Mouse (Mus musculus) thymus, adult 18-20 months (tissue): ENCODE measurements at regions not wholly inside any gene's neighbourhood (a gene's known extent, or its start where the extent isn't known, plus 50 kb on each side); places are given as distances from the start of the nearest gene placed in this dataset.

Source experiments
- DNase-seq, 2 experiments: peaks; one replicate each; pipeline ENCODE4 v3.0.0; 2022; ENCODE audit warnings: mixed read lengths in 2 of 2

GRCm38 (mm10) chr13:112131191-112131590 lies 157.1 kb upstream of the Ankrd55 start:
- no peak for DNase-seq

GRCm38 (mm10) chr13:112133736-112134135 lies 154.5 kb upstream of the Ankrd55 start:
- no peak for DNase-seq

GRCm38 (mm10) chr13:112134701-112135100 lies 153.6 kb upstream of the Ankrd55 start:
- DNase-seq = no peak

- no peak for DNase-seq
Measured at GRCm38 (mm10) chr13:112135777-112136176, 152.5 kb upstream of the Ankrd55 start.

- DNase-seq = no peak
Measured at GRCm38 (mm10) chr13:112136850-112137249, 151.4 kb upstream of the Ankrd55 start.

GRCm38 (mm10) chr13:112140871-112141270 lies 147.4 kb upstream of the Ankrd55 start:
- no peak for DNase-seq

GRCm38 (mm10) chr13:112144393-112145348 lies 143.6 kb upstream of the Ankrd55 start:
- no peak for DNase-seq

- no peak for DNase-seq
Measured at GRCm38 (mm10) chr13:112152614-112153550, 135.4 kb upstream of the Ankrd55 start.

- no peak for DNase-seq
Measured at GRCm38 (mm10) chr13:112153681-112154127, 134.5 kb upstream of the Ankrd55 start.

- DNase-seq = no peak
Measured at GRCm38 (mm10) chr13:112159430-112160172, 128.7 kb upstream of the Ankrd55 start.

- DNase-seq = no peak
Measured at GRCm38 (mm10) chr13:112160173-112160641, 128.0 kb upstream of the Ankrd55 start.

GRCm38 (mm10) chr13:112160726-112161125 lies 127.5 kb upstream of the Ankrd55 start:
- no peak for DNase-seq

GRCm38 (mm10) chr13:112161886-112162285 lies 126.4 kb upstream of the Ankrd55 start:
- no peak for DNase-seq

- no peak for DNase-seq
Measured at GRCm38 (mm10) chr13:112165921-112166320, 122.3 kb upstream of the Ankrd55 start.

- no peak for DNase-seq
Measured at GRCm38 (mm10) chr13:112166338-112166802, 121.9 kb upstream of the Ankrd55 start.

GRCm38 (mm10) chr13:112168468-112168867 lies 119.8 kb upstream of the Ankrd55 start:
- no peak for DNase-seq

- no peak for DNase-seq
Measured at GRCm38 (mm10) chr13:112170872-112171271, 117.4 kb upstream of the Ankrd55 start.

GRCm38 (mm10) chr13:112171940-112172715 lies 116.1 kb upstream of the Ankrd55 start:
- DNase-seq = no peak

GRCm38 (mm10) chr13:112173973-112174372 lies 114.3 kb upstream of the Ankrd55 start:
- DNase-seq = no peak

- DNase-seq = no peak
Measured at GRCm38 (mm10) chr13:112178031-112178430, 110.2 kb upstream of the Ankrd55 start.

GRCm38 (mm10) chr13:112183996-112184395 lies 104.3 kb upstream of the Ankrd55 start:
- DNase-seq = no peak
